Mouse (Mus musculus) mouse embryonic stem cell (cell line): ENCODE measurements around the gene Ugt1a5.
"Not testable (repeated sequence)": the region's sequence is repeated elsewhere in the genome, so short reads cannot be mapped to it uniquely, and the experiment has no call there.

Experiments used
- in situ Hi-C, 2 experiments: fragments of 300-500 bp; cut with MboI; formaldehyde crosslinking; loops; 1 replicate in 1 of 2; 3 replicates in 1 of 2; pipeline ENCODE4 v1.14.3; 2019 to 2020; ENCODE audit warnings: low sequenced_read_pairs in 2 of 2, low pct_unique_long_range_greater_than_20kb in 1 of 2, mixed read lengths in 1 of 2; ENCODE audit not compliant: unreplicated experiment in 1 of 2

Gene Ugt1a5

DNA sequence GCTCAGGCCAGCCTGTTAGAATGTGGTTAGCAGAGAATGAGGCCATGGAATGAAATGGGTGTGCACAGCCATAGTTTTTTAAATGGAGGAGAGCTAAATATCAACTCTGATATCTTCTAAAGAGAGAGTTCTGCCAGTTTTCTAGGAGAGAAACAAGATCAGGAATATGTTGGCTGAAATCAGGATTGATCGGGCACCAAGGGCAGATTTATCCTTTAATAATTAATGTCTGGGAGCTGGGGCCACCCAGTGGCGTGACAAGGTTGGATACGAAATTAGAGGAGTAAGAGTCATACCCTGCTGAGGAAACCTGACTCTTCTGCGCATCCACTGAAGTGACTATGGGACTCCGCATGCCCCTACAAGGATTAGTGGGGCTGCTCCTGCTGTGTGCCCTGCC, at the start of gene Ugt1a5:
Gene Ugt1a5, plus strand, starts transcription at position 302 of the 400 bp plus-strand sequence.
- in situ Hi-C loops, result no loop called here

DNA sequence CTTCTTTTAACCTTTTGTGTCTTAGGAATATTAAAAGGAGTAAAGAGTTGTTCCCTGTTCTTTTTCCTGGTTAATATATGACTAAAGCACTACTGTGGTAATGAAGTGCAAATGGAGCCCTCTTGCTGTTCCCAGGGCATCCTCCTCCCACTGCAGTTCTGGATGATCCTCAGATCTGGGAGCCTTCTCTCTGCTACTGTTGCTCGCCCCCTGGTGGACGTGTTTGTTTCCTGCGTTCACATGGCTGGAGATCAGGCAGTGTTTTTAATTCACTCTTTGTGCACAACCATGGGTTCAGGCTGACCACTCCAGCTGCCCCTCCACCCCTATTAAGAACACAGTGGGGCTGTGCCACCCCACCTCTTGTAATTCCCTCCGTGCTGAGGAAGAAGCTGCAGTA, 45.3 kb upstream of the Ugt1a5 start:
- in situ Hi-C loops, result not testable (repeated sequence)

DNA sequence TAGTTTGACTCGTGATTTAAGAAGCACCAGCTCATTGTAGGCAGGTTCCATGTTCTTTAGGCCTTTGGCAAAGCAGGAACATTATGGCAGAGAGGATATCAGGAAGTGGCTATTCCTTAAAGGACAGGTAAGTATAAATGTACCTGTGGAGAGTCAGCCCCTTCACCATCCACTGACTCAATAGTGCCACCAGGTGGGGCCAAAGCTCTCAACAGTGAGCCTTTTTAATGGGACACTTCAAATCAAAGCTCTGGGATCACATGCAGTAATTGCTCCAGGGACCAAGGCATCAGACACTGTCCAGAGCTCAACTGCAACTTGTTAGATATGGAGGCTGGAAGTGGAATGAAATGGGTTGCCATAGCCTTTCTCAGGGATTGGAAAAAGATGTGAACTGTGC, 44.3 kb upstream of the Ugt1a5 start:
- in situ Hi-C loops, result not testable (repeated sequence)

DNA sequence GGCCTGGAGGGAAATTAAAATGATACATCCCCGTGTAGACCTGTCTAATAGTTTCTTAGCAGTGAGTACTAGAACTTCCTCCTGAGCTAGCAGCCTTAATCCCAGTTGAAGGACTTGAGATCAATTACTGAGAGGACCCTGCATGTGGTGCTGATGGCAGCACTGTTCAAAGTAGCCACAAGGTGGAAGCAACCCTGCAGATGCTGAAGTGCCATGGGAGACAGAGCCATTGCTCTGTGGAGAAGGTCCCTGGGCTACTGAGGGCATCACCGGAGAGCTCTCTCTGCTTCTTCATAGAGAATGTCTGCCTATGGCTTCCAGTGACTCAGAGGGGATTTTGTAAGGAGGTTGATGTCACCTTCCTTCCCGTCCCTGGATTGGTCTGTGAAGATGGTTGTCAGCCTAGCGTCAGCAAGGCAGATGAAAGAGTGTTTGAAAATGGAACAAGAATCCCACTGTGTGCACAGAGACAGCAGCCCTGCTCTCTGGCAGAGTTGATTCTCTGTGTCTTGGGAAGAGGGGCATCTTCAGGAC, 39.9 kb upstream of the Ugt1a5 start:
- in situ Hi-C loops, result not testable (repeated sequence)

DNA sequence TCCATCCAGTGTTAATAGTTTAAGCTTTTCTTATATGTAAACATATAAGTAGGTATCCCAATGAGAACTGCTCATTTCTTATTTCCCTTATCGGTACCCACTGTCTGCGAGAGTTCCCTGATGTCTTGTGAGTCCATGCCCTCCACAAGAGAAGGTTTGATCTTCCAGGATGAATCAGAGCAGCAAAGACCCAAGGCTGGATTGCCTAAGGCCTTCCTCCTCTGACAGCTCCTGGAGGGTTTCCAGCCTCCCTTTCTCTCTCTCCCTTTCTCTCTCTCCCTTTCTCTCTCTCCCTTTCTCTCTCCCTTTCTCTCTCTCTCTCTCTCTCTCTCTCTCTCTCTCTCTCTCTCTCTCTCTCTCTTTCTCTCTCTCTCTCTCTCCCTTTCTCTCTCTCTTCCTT, 36.7 kb upstream of the Ugt1a5 start:
- in situ Hi-C loops, result not testable (repeated sequence)

DNA sequence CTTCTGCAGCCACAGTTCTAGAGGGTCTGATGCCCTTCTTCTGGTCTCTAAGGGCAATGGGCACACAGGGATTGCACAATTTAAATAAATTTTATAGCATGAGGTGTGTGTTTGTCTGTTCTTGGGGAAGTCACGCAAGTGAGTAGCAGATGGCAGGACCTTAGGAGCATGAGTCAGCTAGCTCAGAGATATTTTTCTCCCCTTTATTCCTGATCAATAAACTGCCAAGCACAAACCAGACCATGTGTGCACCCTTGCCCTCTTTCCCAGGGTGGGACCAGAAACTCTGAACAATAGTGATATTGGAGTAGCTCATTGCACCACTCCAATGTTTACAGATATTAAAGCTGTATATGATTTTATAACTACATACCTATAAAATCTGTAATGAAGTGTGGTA, 35.6 kb upstream of the Ugt1a5 start:
- in situ Hi-C loops, result not testable (repeated sequence)

DNA sequence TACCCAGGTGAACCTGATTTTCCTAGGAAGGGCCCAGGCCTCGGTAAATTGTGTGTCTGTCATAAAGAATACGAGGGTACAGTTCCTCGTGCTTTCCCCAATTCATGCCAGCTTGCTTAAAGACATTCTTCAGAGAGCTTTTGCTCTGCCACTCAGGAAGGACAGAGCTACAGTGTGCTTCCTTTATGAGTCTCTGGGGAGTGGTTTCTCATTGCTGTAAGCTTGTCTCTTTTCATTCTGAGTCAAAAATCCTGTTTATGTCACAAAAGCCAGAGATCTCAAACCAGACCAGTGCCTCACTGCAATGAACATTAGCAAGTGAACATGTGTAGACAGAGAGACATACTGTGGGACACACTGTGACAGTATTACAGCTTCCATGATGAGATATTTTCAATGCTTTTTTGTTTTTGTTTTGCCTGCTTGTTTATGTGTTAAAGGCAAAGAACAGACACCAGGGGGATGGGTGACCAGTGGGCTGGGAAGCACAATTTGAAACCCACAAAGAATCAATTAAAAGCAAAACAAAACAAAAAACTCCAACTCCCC, 31.8 kb upstream of the Ugt1a5 start:
- in situ Hi-C loops, result no loop called here

DNA sequence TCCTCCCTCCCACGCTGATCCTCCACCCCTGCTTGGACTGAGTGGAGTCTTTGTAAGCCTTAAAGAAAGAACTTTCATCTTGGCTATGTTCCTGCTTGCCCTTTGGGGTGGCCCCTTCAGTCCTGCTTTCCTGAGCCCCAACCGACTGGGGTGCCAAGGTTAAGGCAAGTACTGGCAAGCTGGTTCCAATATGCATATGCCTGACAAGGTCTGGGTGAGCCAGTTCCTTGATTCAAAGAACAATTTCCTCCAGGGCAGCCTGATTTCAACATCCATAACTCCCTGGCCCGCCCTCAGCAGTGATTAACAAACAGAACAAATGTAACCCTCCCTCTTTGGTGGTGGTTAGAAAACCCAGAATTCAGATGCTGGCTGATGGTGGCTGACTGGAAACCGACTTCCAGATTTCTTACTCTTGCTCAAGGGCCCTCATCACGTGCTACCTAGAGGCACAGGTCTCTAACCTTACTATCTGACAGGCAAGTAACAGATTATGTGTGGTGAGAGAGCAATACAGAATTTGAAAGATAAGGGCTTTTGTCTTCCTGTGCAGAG, 31.3 kb upstream of the Ugt1a5 start, which contains the start of gene Ugt1a6a:
Gene Ugt1a6a, plus strand, starts transcription at position 353 of the 555 bp plus-strand sequence.
- in situ Hi-C loops, result loop anchor here in 1 of 2 experiments (5.0 kb wide), 1 partner anchor 32 kb away; the partner anchor contains the start of gene Ugt1a6b

DNA sequence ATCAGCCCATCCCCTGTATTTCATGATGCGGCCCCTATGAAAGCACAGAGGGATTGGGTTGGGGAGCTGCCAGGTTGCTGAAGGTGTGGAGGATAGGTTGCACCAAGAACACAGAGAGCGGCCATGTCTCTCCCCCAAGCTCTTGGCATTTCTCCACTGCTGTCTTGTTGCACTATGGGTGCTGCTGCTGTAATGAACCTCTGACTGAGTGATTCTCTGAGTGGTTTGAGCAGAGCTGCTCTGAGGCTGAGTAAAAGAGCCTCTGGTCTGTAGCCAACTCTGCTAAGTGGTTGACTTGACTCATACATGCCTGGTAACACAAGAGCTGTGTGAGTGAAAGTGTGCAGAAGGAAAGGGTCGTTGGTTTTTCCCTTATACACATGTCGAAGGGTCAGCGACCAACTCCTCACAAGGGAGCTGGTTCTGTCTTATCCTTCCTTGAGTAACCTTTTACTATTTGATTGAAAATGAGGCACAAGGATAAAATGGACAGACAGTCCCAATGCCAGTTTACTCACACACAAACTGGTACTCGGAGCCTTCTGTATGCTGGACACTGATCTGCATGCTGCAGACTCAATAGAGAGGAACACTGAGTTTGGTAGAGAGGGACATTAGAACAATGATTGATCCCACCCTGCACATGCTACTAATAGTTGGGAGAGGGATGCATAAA, 30.4 kb upstream of the Ugt1a5 start:
- in situ Hi-C loops, result loop anchor here in 1 of 2 experiments (5.0 kb wide), 1 partner anchor 33 kb away; the partner anchor contains the start of gene Ugt1a6b

DNA sequence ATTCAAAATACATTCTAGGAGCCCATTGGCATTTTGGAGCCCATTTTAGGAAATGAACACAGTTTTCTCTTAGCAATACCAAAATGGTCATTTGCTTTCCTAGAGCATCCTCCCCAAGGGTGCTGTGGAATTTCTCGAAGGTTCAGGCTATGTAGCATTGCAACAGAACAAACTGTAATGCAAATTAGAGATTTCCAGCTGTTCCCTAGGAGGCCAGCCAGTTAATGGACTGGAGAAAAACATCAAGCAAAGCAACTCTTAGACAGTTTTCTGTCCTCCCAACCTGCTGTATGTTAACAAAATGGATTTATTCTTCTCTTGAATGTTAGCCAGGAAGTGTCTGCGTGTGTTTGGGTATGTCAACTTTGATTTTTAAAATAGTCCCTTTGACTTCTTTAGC, 29.2 kb upstream of the Ugt1a5 start:
- in situ Hi-C loops, result loop anchor here in 1 of 2 experiments (5.0 kb wide), 1 partner anchor 34 kb away; the partner anchor contains the start of gene Ugt1a6b

DNA sequence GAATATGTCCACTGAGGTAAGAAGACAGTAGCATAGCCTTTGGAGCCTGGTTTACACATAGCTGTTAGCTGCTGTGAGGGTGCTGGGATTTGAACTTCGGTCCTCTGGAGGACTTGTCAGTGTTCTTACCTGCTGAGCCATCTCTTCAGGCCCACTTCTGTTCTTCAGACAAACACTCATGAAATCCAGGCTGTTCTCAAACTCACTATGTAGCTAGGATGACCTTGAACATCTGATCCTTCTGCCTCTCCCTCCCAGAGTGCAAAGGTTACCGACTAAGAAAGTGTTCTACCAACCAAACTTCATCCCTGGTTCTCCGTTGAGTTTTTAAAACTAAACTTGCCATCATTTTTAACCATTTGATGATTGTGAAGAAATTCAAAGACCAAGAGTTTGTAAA, 28.5 kb upstream of the Ugt1a5 start:
- in situ Hi-C loops, result loop anchor here in 1 of 2 experiments (5.0 kb wide), 1 partner anchor 35 kb away; the partner anchor contains the start of gene Ugt1a6b

DNA sequence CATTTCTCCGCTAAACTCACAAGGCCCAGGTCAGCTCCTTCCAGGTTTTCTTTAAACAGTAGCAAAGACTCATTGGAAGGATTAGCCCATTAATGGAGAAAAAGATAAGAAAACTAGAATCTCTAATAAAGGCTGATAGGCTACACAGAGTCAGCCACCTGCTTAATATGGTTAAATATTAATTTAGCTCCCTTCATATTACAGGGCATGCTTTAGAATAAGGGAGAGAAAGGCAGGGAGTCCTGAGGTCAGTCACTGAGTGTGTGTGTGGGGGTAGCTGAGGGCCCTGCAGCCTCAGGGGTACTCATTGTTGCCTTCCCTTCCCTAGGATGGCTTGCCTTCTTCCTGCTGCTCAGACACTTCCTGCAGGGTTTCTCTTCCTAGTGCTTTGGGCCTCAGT, 27.7 kb upstream of the Ugt1a5 start:
- in situ Hi-C loops, result loop anchor here in 1 of 2 experiments (5.0 kb wide), 1 partner anchor 36 kb away; the partner anchor contains the start of gene Ugt1a6b

DNA sequence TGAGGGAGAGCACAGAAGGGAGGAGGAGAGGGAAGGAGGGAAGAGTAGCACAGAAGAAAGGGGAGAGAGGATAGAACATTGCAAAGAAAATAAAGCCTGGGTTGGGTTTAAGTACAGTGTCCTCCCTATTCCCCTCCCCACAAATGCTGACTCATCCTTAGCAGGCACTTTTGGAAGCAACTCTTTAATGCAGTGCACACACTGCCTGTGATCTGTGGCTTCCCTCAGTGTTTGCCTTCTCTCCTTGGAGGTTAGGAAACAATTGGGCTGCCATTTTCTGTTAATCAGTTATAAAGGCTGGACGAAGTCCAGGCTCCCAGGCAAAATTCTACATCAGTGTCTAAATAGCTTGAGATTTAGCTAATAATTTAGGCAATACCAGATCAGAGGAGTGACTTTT, 25.3 kb upstream of the Ugt1a5 start:
- in situ Hi-C loops, result not testable (repeated sequence)

DNA sequence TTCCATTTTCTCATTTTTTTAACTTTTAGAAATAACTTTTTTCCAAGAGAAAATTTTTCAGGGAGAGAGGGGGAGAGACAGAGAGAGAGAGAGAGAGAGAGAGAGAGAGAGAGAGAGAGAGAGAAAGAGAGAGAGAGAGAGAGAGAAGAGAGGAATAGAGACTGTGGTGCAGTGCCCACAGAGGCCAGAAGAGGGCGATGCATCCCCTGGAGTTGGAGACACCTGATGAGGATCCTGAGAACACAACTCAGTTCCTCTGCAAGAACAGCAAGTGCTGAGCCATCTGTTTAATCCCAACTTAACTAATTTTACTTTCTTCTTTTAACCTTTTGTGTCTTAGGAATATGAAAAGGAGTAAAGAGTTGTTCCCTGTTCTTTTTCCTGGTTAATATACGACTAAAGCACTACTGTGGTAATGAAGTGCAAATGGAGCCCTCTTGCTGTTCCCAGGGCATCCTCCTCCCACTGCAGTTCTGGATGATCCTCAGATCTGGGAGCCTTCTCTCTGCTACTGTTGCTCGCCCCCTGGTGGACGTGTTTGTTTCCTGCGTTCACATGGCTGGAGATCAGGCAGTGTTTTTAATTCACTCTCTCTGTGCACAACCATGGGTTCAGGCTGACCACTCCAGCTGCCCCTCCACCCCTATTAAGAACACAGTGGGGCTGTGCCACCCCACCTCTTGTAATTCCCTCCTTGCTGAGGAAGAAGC, 21.7 kb upstream of the Ugt1a5 start:
- in situ Hi-C loops, result not testable (repeated sequence)

DNA sequence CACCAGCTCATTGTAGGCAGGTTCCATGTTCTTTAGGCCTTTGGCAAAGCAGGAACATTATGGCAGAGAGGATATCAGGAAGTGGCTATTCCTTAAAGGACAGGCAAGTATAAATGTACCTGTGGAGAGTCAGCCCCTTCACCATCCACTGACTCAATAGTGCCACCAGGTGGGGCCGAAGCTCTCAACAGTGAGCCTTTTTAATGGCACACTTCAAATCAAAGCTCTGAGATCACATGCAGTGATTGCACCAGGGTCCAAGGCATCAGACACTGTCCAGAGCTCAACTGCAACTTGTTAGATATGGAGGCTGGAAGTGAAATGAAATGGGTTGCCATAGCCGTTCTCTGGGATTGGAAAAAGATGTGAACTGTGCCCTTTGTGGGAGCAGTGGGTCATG, 20.5 kb upstream of the Ugt1a5 start:
- in situ Hi-C loops, result not testable (repeated sequence)

DNA sequence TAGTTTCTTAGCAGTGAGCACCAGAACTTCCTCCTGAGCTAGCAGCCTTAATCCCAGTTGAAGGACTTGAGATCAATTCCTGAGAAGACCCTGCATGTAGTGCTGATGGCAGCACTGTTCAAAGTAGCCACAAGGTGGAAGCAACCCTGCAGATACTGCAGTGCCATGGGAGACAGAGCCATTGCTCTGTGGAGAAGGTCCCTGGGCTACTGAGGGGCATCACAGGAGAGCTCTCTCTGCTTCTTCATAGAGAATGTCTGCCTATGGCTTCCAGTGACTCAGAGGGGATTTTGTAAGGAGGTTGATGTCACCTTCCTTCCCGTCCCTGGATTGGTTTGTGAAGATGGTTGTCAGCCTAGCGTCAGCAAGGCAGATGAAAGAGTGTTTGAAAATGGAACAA, 15.7 kb upstream of the Ugt1a5 start:
- in situ Hi-C loops, result not testable (repeated sequence)

DNA sequence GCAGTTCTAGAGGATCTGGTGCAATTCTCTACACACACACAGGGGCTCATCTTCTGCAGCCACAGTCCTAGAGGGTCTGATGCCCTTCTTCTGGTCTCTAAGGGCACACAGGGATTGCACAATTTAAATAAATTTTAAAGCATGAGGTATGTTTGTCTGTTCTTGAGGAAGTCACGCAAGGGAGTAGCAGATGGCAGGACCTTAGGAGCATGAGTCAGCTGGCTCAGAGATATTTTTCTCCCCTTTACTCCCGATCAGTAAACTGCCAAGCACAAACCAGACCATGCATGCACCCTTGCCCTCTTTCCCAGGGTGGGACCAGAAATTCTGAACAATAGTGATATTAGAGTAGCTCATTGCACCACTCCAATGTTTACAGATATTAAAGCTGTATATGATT, 7.4 kb upstream of the Ugt1a5 start:
- in situ Hi-C loops, result no loop called here

DNA sequence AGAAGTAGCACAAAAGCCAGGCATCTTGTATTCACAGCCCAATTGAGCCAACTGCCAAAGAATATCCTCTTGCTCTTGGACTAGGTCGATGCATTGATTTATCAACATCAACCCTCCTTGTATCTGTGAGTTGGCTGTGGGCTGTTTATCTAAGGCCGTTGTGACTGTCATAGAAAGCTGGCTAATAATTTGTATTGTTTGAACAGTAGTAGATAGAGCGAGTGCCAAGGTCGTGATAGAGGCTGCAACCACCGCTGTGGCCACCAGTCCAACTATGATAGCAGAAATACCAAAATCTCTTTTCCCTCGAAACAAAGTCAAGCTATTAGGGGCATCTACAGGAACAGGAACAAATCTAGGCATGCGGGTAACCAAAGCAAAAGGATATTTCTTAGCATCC, 6.4 kb downstream of the Ugt1a5 start:
- in situ Hi-C loops, result not testable (repeated sequence)

DNA sequence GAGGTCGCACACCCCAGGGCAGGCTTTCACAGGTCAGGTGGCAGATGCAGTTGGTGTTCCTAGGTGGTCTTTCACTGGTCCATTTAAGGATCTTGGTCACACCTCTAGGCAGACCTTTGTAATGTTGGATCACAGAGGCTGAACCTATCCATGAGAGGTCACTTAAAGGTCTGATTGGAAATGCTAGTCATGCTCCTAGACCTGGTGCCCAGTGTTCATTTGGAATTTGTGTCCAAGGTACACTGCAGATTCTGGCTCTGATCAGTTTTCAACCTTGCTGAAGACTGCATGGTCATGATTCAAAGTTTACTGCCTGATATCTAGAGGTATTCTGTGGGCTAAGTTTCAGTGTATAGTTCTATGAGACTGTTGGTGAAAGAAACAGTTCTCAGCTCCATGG, 13.8 kb downstream of the Ugt1a5 start:
- in situ Hi-C loops, result no loop called here
